Mouse (Mus musculus) liver, embryonic 15.5 days (tissue): ENCODE data around the gene Fubp1. TPM values are rescaled to one million over a fixed set of nuclear protein-coding genes. Genes with fewer than 3 reads are reported as not detected.
A peak's percentile ranks its signal among the peaks of the same experiment; 100 is the strongest.

ENCODE experiments used
- ATAC-seq: fragments of 200-750 bp; cut with Nextera tagmentation; 2 replicates; pipeline ENCODE4 v1.8.0; 2017; ENCODE audit warnings: moderate number of reproducible peaks, mild to moderate bottlenecking, moderate library complexity; ENCODE audit not compliant: insufficient read depth
- H3K27ac ChIP-seq: fragments of 300-500 bp; sonication (generic); replicated peaks from 2 replicates; pipeline ENCODE4 v1.5.1; 2015; ENCODE audit warnings: mild to moderate bottlenecking, inconsistent platforms
- H3K27me3 ChIP-seq: fragments of 300-500 bp; sonication (generic); 2 replicates; pipeline ENCODE4 v1.6.1; 2015; ENCODE audit warnings: mild to moderate bottlenecking, inconsistent platforms
- H3K36me3 ChIP-seq: fragments of 300-500 bp; sonication (generic); replicated peaks from 2 replicates; pipeline ENCODE4 v1.6.1; 2015; ENCODE audit warnings: moderate library complexity, mild to moderate bottlenecking, inconsistent platforms
- H3K4me1 ChIP-seq: fragments of 300-500 bp; sonication (generic); replicated peaks from 2 replicates; pipeline ENCODE4 v1.6.1; 2015; ENCODE audit warnings: inconsistent platforms
- H3K4me2 ChIP-seq: fragments of 300-500 bp; sonication (generic); 2 replicates; pipeline ENCODE4 v1.6.1; 2015; ENCODE audit warnings: moderate library complexity, mild to moderate bottlenecking, inconsistent platforms
- H3K4me3 ChIP-seq: fragments of 300-500 bp; sonication (generic); replicated peaks from 2 replicates; pipeline ENCODE4 v1.5.1; 2015; ENCODE audit warnings: mild to moderate bottlenecking, inconsistent platforms
- H3K9ac ChIP-seq: fragments of 300-500 bp; sonication (generic); 2 replicates; pipeline ENCODE4 v1.6.1; 2015; ENCODE audit warnings: moderate library complexity, mild to moderate bottlenecking, inconsistent platforms
- H3K9me3 ChIP-seq: fragments of 300-500 bp; sonication (generic); replicated peaks from 2 replicates; pipeline ENCODE4 v1.6.1; 2016; ENCODE audit warnings: inconsistent platforms
- WGBS: fragments of 180-500 bp; shearing (Covaris S2); methylation state at CpG from one replicate; pipeline ENCODE4 v1.1.7; 2015; ENCODE audit warnings: mixed read lengths; ENCODE audit not compliant: insufficient replicate concordance; 5-methylcytosine and 5-hydroxymethylcytosine counted together
- polyA plus RNA-seq: library from polyadenylated mRNA; unstranded; fragments of >200 nt; fragmentation: Nextera tagmentation; extraction: Ambion mirVana; gene quantifications from 2 replicates; pipeline ENCODE4 v1.2.1, GENCODE M21; 2015

The Fubp1 gene
- 55.1 and 57.1 TPM in 2 replicates for polyA plus RNA-seq

GRCm38 (mm10) chr3:152209967-152210634 is at the start of gene Fubp1, which contains the start of gene Dnajb4:
Gene Fubp1 (plus strand): TSS chr3:152210422.
Gene Dnajb4 (minus strand): TSS chr3:152210302.
- Histone ChIP-seq H3K36me3 (peaks cover 23% of the 10 kb centered on the region; the same call in 1 of the 2 replicates), H3K9ac (peak within 1 kb of the TSS; percentile 98), H3K4me2 (peak within 1 kb of the TSS; percentile 81), H3K4me1 (peaks cover 38% of the 10 kb centered on the region), H3K4me3 (peak within 1 kb of the TSS; percentile 97), H3K27me3 (no peaks in the 10 kb centered on the region), H3K27ac (peak within 1 kb of the TSS; percentile 97), H3K9me3 (no peaks in the 10 kb centered on the region)
- under 1% methylated on average over 85 of the region's 85 CpGs for WGBS
- peak; percentile 93 for ATAC-seq

GRCm38 (mm10) chr3:152160607-152161006 is 49.6 kb upstream of the Fubp1 start:
- H3K27ac ChIP-seq: no peak overlapping the region
- WGBS: 23% methylated on average over 4 of the region's 4 CpGs
- H3K36me3 ChIP-seq: no peaks in the 10 kb centered on the region
- H3K4me2 ChIP-seq: no peak overlapping the region
- peaks cover 27% of the 10 kb centered on the region for H3K4me1 ChIP-seq
- no peak overlapping the region for H3K9ac ChIP-seq
- H3K9me3 ChIP-seq: no peaks in the 10 kb centered on the region
- ATAC-seq: 0 out of 2 replicates have a peak, but pooled peaks have one; percentile 17
- H3K27me3 ChIP-seq: peaks cover 29% of the 10 kb centered on the region
- no peak overlapping the region for H3K4me3 ChIP-seq

- H3K27ac ChIP-seq: no peak overlapping the region
- no peak overlapping the region for H3K4me3 ChIP-seq
- H3K9ac ChIP-seq: no peak overlapping the region
- H3K9me3 ChIP-seq: no peaks in the 10 kb centered on the region
- WGBS: 68% methylated on average over 8 of the region's 8 CpGs
- peaks cover 56% of the 10 kb centered on the region for H3K27me3 ChIP-seq
- peaks cover 31% of the 10 kb centered on the region for H3K4me1 ChIP-seq
- H3K4me2 ChIP-seq: no peak overlapping the region
- no peaks in the 10 kb centered on the region for H3K36me3 ChIP-seq
- no peak for ATAC-seq
Measured at GRCm38 (mm10) chr3:152163320-152163719, 46.9 kb upstream of the Fubp1 start.

GRCm38 (mm10) chr3:152165014-152165350 is 45.2 kb upstream of the Fubp1 start:
- Histone ChIP-seq H3K27ac (0 out of 2 replicates have a peak overlapping the region, but pooled peaks have one; percentile 51), H3K27me3 (peaks cover 67% of the 10 kb centered on the region), H3K9me3 (no peaks in the 10 kb centered on the region), H3K36me3 (no peaks in the 10 kb centered on the region), H3K4me1 (peaks cover 27% of the 10 kb centered on the region), H3K9ac (no peak overlapping the region; the same call in 1 of the 2 replicates), H3K4me2 (peak overlapping the region; percentile 59), H3K4me3 (peak overlapping the region; percentile 57)
- 22% methylated on average over 9 of the region's 9 CpGs for WGBS
- no peak; the same call in 1 of the 2 replicates for ATAC-seq

- H3K4me2 ChIP-seq: peak overlapping the region; percentile 59
- peaks cover 23% of the 10 kb centered on the region for H3K4me1 ChIP-seq
- peak; percentile 56 for ATAC-seq
- peak overlapping the region; percentile 37 for H3K9ac ChIP-seq
- H3K36me3 ChIP-seq: no peaks in the 10 kb centered on the region
- H3K9me3 ChIP-seq: no peaks in the 10 kb centered on the region
- 2% methylated on average over 53 of the region's 53 CpGs for WGBS
- peak overlapping the region; percentile 51 for H3K27ac ChIP-seq
- peaks cover 67% of the 10 kb centered on the region for H3K27me3 ChIP-seq
- H3K4me3 ChIP-seq: peak overlapping the region; percentile 57
Measured at GRCm38 (mm10) chr3:152165351-152166098, 44.7 kb upstream of the Fubp1 start.

GRCm38 (mm10) chr3:152166099-152166423 is 44.2 kb upstream of the Fubp1 start, which contains the start of gene Gipc2:
Gene Gipc2 (minus strand): TSS chr3:152166230.
- 8% methylated on average over 10 of the region's 10 CpGs for WGBS
- H3K4me2 ChIP-seq: peak within 1 kb of the TSS; percentile 59
- H3K27me3 ChIP-seq: peaks cover 67% of the 10 kb centered on the region
- peak within 1 kb of the TSS; percentile 57 for H3K4me3 ChIP-seq
- H3K9me3 ChIP-seq: no peaks in the 10 kb centered on the region
- no peaks in the 10 kb centered on the region for H3K36me3 ChIP-seq
- peaks cover 25% of the 10 kb centered on the region for H3K4me1 ChIP-seq
- peak within 1 kb of the TSS; percentile 37 for H3K9ac ChIP-seq
- peak; percentile 10; the same call in 1 of the 2 replicates for ATAC-seq
- peak within 1 kb of the TSS; percentile 51 for H3K27ac ChIP-seq

- 19% methylated on average over 29 of the region's 29 CpGs for WGBS
- no peak for ATAC-seq
- Histone ChIP-seq H3K9ac (no peak overlapping the region), H3K27ac (no peak overlapping the region), H3K4me2 (peak overlapping the region; percentile 30), H3K9me3 (no peaks in the 10 kb centered on the region), H3K36me3 (no peaks in the 10 kb centered on the region), H3K27me3 (peaks cover 71% of the 10 kb centered on the region), H3K4me3 (no peak overlapping the region), H3K4me1 (peaks cover 26% of the 10 kb centered on the region)
Measured at GRCm38 (mm10) chr3:152166699-152167451, 43.3 kb upstream of the Fubp1 start.

GRCm38 (mm10) chr3:152168007-152168406 is 42.2 kb upstream of the Fubp1 start:
- Histone ChIP-seq H3K36me3 (no peaks in the 10 kb centered on the region), H3K4me2 (no peak overlapping the region), H3K27me3 (peaks cover 67% of the 10 kb centered on the region), H3K4me1 (peaks cover 27% of the 10 kb centered on the region), H3K4me3 (no peak overlapping the region), H3K9me3 (no peaks in the 10 kb centered on the region), H3K9ac (no peak overlapping the region), H3K27ac (no peak overlapping the region)
- no peak for ATAC-seq
- 83% methylated on average over 10 of the region's 10 CpGs for WGBS

GRCm38 (mm10) chr3:152170407-152170806 is 39.8 kb upstream of the Fubp1 start:
- 2% methylated on average over 1 of the region's 1 CpGs for WGBS
- no peaks in the 10 kb centered on the region for H3K36me3 ChIP-seq
- no peaks in the 10 kb centered on the region for H3K9me3 ChIP-seq
- ATAC-seq: no peak
- peaks cover 27% of the 10 kb centered on the region for H3K4me1 ChIP-seq
- H3K4me3 ChIP-seq: no peak overlapping the region
- H3K4me2 ChIP-seq: no peak overlapping the region
- no peak overlapping the region for H3K9ac ChIP-seq
- H3K27me3 ChIP-seq: peaks cover 44% of the 10 kb centered on the region
- no peak overlapping the region for H3K27ac ChIP-seq

- no peak overlapping the region for H3K27ac ChIP-seq
- peaks cover 36% of the 10 kb centered on the region for H3K27me3 ChIP-seq
- peaks cover 19% of the 10 kb centered on the region for H3K4me1 ChIP-seq
- H3K36me3 ChIP-seq: no peaks in the 10 kb centered on the region
- no peak overlapping the region for H3K4me3 ChIP-seq
- 42% methylated on average over 2 of the region's 2 CpGs for WGBS
- no peak overlapping the region for H3K9ac ChIP-seq
- H3K9me3 ChIP-seq: no peaks in the 10 kb centered on the region
- ATAC-seq: no peak
- H3K4me2 ChIP-seq: no peak overlapping the region; the same call in 1 of the 2 replicates
Measured at GRCm38 (mm10) chr3:152171236-152171635, 39.0 kb upstream of the Fubp1 start.

GRCm38 (mm10) chr3:152171862-152172261 is 38.4 kb upstream of the Fubp1 start:
- Histone ChIP-seq H3K36me3 (no peaks in the 10 kb centered on the region), H3K4me1 (peaks cover 19% of the 10 kb centered on the region), H3K27ac (no peak overlapping the region), H3K9ac (no peak overlapping the region), H3K4me2 (no peak overlapping the region), H3K9me3 (no peaks in the 10 kb centered on the region), H3K4me3 (no peak overlapping the region), H3K27me3 (peaks cover 29% of the 10 kb centered on the region)
- ATAC-seq: no peak
- 56% methylated on average over 7 of the region's 7 CpGs for WGBS
